Mouse (Mus musculus): ENCODE data around the gene Mxd4.

Mxd4 gene

GRCm38 (mm10) chr5:34169954-34170353 is 17.6 kb downstream of the Mxd4 start:
- in situ Hi-C loops (cut with MboI): no loop called here

DNA sequence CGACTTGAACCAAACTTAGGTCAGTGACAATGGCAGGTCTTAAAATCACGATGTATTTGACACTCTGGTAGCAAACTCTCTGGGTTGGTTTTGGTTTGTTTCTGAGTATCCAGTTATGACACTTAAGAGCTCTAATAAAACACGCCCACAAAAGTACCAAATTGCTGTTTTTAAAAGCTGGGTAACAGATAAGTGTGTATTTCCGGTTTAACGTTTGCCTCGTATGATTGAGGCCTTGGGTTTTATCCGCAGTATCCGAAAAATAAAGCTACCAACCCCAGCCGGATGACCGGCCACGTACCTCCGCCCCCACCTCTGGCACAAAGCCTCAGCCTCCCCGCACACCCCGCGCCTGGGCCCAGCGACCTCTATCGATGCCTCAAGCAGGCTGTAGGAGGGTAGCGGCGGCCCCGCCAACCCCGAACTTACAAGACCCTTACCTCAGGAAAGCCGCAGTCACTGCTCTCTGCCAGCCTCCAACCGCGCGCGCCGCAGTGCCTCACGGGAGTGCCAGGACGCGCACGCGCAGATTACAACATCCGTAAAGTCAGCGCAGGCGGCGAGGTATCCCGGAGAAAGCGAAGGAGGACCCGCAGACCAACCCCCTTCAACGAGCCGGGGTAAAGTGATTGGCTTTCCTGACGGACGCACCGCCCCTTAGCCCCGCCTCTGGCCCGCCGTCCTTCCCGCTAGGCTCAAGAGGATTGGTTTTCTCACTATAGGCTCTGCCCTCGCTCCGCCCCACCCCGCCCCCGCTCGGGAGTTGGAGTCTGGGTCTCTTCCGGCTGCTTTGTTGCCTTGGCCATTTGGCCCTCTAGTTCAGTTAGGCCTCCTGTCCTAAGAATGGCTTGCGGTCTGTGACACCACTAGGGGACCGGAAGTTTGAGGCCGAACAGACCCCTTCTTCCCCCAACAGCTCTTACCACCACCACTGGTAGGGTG is 18.3 kb downstream of the Mxd4 start, which contains the start of the genes Poln and Haus3:
Poln (minus strand) TSS at position 499 of the 942 bp plus-strand sequence.
Haus3 (minus strand) TSS at position 578 of the 942 bp plus-strand sequence.
- in situ Hi-C loops (cut with MboI): no loop called here

DNA sequence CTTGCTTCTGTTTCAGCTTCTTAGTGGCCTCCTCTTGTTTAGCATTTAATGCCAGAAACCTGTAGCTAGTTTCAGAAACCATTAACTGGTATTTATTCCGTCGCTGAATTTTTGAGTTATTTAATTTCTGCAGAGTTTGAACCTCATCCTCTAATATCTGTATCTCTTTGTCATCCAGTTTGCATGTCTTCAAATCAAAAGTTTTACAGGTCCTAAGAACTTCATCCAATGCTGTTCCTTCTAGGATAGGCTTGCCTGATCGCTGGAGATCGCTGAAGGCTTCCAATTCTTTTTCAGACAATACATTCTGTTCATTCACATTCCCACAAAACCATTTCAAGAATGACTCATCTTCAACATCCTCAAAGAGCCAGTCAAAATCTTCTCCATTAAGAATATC is 19.7 kb downstream of the Mxd4 start:
- in situ Hi-C loops (cut with MboI): no loop called here

DNA sequence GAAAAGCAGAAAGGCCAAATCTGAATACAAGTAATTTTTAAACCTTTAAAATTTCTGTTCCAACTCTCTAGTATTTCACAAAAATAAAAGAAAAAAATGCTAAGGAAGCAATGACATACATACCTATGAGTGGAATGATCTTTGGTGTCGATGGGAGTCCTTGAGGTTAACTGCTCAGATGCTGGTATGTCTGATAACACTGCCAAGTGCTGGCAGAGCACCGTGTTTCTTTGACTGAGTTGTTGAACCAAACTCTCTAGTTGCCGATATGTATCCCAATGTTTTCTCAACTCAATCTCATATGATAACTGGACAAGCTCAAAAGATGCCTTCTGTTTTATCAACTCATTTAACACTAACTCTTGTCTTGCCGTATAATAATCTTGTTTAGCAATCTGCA is 21.7 kb downstream of the Mxd4 start:
- in situ Hi-C loops (cut with MboI): no loop called here

- in situ Hi-C loops (cut with MboI): no loop called here
Observed at GRCm38 (mm10) chr5:34148476-34148875, 39.0 kb downstream of the Mxd4 start.

DNA sequence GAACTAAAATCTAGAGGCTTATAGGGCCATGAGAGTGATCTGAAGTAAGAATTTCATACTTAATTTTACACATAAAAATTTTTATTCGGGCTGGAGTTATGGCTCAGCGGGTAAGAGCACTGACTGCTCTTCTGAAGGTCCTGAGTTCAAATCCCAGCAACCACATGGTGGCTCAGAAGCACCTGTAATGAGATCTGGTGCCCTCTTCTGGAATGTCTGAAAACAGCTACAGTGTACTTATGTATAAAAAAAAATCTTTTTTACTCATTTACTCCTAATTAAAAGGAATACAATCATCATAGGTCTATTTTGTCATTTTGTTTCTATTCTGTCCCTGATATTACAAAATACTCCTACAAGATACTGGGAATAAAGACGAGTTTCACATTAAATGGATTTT is 40.0 kb downstream of the Mxd4 start:
- in situ Hi-C loops (cut with MboI): no loop called here

GRCm38 (mm10) chr5:34139751-34140150 is 47.8 kb downstream of the Mxd4 start:
- in situ Hi-C loops (cut with MboI): no loop called here

DNA sequence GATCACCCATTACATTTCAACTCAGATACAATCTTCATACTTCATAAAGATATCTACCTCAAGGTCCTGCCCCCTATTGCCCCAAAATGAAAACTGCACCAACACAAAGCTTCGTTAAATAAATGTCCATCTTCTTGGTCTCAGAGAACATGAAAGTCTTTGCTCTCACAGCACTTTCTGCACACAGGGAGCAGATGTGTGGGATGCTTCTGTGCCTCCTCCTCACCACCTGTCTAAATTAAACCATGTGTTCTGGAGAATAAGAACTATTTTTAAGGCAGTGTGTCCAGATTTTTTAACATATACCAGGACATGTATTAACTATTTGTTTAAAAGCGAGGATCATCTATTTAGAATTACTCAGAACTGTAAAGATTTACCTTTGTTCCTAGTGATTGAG is 54.8 kb downstream of the Mxd4 start:
- in situ Hi-C loops (cut with MboI): no loop called here

GRCm38 (mm10) chr5:34124131-34124530 is 63.4 kb downstream of the Mxd4 start:
- in situ Hi-C loops (cut with MboI): no loop called here

Data from mature B cell (primary cell).